Mouse (Mus musculus) adrenal gland, postnatal 14 days (tissue): ENCODE results near the gene Uck2. TPM values are rescaled to one million over a fixed set of nuclear protein-coding genes. Genes with fewer than 3 reads are reported as not detected.
A peak's percentile ranks its signal among the peaks of the same experiment; 100 is the strongest.

ENCODE experiments used
- DNase-seq: peaks from one replicate; pipeline ENCODE4 v3.0.0; 2021; ENCODE audit warnings: mixed read lengths
- total RNA-seq: library from RNA; stranded (reverse); gene quantifications from 2 replicates; pipeline ENCODE4 v1.2.3, GENCODE M21; 2021

Gene Uck2
- total RNA-seq, 1 experiment from 2014 or later, result 65.8 TPM

DNA sequence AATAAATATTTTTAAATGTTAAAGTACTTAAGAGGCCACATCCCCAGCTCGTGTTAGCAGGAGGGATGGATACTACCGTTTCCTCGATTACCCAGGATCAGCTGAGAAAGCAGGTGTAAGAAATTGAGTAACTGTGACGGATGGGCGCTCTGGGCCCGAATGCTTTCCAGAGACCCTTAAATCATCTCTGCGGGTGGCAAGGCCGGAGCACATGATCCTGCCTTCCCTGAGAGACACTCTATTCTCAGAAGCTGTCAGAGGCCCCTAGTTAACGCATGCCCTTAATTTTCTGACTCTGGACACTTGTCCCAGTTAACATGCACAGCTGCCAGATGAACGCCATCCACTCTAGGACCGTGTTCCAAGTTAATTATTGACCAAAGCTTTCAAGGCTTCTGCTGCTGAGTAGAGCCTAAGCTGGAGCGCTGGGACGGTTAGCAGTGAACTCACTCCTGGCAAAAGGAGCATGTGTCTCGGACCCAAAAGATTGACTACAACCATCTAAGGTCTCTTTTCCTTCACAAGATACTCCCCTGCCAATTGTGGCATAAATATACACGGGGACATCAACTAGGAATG lies 28.3 kb downstream of the Uck2 start:
- no peak for DNase-seq

GRCm38 (mm10) chr1:167253579-167253978 lies 31.5 kb downstream of the Uck2 start:
- no peak for DNase-seq

GRCm38 (mm10) chr1:167249881-167250280 lies 35.2 kb downstream of the Uck2 start:
- DNase-seq, result no peak

- no peak for DNase-seq
Measured at GRCm38 (mm10) chr1:167249252-167249651, 35.9 kb downstream of the Uck2 start.

DNA sequence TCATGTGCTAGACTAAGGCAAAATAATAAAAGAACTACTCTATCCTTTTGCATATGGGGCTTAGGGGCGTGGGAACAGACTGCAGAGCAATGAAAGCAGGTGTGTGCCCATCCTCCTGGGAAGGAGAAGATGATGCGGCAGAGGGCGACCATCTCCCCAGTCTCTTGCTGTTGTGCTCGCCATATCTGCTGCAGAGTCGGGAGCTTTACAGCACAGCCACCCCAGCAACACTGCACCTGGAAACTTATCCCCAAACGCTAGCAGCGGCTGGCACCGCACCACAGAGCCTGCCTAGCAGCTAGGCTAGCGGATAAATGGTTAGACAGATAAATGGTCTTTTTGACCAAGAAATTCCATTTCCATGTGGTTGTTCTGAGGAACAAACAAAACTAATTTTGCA lies 37.2 kb downstream of the Uck2 start:
- no peak for DNase-seq

- peak; percentile 90 for DNase-seq
Measured at GRCm38 (mm10) chr1:167246976-167247375, 38.1 kb downstream of the Uck2 start.

DNA sequence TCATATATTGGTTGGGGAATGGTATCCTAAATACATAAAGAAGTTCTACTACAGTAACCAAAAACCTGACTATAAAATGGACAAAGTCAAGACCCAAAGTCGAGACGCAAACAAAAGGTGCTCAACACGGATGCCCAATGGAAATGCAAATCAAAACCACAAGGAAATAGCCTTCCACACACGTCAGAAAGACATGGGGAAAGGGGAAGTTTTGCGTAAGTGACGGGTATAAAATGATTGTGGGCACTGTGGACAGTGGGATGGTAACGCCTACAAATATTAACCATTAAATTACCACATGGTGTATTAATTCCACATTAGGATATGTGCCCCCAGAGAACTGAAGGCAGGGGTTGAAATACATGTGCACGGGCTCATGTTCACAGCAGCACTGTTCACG lies 38.8 kb downstream of the Uck2 start:
- DNase-seq, result no peak

GRCm38 (mm10) chr1:167245180-167245641 lies 39.9 kb downstream of the Uck2 start:
- DNase-seq, result peak; percentile 41

DNA sequence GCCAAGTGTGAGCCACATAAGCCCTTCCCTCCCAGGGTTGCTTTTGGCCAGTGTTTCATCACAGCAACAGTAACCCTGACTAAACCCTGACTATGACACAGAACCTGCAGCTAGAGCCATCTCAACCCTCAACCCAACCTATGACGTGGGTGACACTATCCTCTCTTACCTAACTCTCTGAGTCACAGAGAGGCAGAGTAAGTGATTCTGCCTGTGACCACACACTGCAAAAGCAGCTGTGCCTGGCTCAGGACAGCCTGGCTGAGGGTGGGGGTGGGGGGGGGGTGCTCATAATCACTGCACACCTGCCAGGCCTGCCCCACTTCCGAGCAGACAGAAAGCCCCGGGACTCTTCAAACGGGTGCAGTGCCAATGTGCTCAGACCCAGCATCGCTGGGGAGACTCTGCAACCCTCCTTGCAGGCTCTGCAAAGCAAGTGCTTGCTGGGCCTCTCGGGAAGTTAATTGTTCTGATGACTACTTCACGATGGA lies 42.9 kb downstream of the Uck2 start:
- peak; percentile 65 for DNase-seq

DNA sequence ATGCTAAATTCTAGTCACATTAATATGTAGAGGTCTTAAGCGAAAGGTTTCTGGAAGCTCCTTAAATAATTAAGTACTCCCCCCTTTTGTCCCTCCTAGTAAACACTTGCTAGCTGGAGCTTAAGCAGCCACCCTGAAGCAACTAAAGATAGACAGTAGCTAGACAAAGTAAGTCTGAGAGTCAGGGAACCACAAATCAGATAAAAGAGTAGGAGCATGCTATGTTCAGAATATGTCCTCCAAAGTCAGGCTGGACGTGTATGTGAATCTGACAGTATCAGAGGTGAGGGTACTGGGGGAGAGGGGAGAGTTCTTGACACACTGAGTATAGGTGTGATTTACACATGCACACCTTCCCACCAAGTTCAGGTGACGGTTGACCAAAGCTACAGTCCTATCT lies 43.6 kb downstream of the Uck2 start:
- no peak for DNase-seq

DNA sequence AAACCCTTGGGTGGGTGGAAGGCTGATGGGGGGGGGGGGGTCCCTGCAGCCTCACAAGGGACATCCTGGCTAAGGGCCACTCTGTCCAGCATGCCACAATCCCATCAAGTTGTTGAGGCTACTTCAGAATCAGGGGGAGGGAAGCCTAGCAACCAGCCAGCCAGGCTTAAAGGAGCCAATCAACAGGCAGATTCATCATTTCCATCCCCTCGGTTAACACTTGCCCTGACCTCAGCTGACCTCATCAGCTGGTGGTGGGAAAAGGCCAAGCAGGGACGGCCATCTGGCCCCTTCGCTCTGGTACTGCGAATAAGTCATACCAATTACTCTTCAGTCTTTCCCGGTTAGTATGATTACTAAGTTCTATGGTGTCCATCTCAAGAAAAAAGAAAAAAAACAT lies 44.8 kb downstream of the Uck2 start:
- DNase-seq, result no peak

GRCm38 (mm10) chr1:167239916-167240315 lies 45.2 kb downstream of the Uck2 start:
- no peak for DNase-seq

DNA sequence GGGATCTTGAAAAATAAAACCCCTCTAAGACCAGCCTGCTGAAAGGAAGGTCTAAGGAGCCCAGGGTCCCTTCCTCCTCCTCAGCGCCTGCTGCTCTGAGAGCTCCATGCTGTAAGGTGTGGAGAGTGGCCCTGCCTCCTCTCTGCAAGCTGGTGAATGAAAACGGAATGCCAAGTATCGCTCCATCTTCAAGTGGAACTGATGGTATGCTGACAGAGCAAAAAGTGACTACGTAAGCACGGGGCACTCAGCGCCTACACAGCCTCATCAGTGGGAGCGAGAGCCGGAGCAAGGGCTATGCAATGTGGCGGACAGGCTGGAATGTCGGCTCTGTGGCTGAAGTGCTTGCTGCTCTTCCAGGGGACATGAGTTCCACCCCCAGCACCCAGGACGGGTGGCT lies 47.3 kb downstream of the Uck2 start:
- no peak for DNase-seq

- DNase-seq, result no peak
Measured at GRCm38 (mm10) chr1:167236790-167237189, 48.3 kb downstream of the Uck2 start.

DNA sequence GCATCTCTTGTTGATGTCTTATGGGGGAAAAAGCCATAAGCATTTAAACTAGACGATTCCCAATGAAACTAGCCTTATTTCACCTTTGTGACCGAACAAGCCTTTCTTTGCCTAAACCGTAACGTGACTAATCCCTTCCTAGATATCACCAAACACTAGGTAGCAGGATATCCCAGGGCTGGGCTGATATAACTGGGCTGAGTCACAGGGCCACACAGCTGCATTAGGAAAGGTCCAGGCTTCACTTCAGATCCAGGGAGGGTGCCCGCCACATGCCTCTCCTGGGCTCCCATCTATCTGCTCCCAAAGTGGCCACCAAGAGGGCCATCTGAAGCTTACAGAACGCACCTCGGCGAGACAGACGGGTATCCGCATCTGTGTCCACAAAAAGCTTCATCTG lies 50.8 kb downstream of the Uck2 start:
- no peak for DNase-seq

GRCm38 (mm10) chr1:167232918-167233317 lies 52.2 kb downstream of the Uck2 start:
- peak; percentile 66 for DNase-seq

DNA sequence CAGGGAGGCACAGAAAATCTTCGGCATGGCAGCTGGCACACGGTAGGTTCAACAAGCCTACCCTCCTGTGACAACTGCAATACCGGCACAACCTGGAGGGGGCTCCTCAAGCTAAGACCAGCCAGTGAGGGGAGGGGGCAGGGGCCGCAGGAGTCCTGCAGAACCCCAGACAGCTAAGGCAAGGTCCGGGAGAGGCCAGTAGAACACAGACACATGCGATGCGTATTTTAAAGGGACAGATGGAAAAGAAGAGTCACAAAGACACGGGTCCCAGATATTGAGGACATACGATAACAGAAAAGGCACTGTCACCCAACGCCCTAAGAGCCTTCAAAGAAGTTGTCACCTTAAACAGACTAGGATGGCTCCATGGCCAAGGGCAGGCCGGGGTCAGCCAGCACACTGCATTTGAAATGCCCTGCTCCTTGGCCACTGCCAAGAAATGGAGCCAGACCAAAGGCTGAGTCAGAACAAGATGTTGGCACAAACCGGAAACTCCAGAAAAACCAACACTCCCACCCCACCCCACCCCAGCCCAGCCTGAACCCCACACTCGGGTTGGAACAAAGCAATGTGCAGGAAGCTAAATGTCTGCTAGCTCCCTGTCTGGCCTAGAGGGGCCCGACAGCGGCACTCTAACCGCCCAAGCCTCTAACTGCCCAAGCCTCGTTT lies 53.4 kb downstream of the Uck2 start:
- DNase-seq, result peak; percentile 73

GRCm38 (mm10) chr1:167230930-167231611 lies 54.0 kb downstream of the Uck2 start:
- peak; percentile 72 for DNase-seq

DNA sequence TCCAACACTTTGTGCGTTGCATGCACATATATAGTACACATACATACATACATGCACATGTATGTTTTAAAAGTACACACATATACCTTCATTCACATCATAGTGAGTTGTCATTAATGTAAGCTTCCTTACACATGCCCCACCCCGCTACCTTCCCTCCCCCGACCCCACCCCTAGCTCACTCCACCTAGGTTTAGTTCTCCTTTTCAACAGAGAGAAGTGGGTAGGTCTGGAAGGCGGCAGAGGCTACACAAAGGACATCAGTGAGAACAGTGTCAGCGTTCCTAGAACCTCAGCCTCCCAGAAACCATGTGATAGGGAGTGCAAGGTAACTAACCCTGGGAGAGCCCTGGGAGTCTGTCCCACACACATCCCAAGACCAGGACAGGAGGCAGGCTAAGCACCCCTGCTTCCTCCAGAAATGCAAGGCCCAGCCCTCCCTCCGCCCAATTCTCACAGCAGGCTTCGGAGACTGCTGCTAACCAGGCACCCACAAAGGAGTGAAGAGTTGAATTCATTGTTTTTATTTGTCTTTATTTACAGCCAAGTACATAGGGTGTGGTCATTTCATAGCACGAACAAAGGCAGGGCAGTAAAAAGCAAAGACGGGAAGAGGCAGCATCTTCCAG lies 62.6 kb downstream of the Uck2 start:
- DNase-seq, result no peak

- DNase-seq, result peak; percentile 90
Measured at GRCm38 (mm10) chr1:167220303-167221174, 64.6 kb downstream of the Uck2 start.

DNA sequence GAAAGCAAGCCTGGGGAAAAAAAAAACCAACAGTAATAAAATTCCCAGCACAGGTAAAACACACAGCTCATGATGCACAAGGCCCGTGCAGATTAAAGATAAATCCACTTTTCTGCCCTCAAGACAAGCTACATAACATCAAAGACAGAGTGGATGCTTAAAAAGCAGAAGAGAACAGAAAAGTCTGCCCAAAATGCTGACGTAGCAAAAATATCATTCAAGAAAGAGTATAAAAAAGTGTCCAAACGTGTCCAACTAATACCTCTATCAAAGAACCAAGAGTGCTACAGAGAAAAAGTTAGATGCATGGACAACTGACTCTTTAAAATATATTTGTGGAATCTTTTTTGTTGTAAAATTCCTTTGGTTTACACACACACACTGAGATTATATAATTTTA lies 69.7 kb downstream of the Uck2 start:
- no peak for DNase-seq

DNA sequence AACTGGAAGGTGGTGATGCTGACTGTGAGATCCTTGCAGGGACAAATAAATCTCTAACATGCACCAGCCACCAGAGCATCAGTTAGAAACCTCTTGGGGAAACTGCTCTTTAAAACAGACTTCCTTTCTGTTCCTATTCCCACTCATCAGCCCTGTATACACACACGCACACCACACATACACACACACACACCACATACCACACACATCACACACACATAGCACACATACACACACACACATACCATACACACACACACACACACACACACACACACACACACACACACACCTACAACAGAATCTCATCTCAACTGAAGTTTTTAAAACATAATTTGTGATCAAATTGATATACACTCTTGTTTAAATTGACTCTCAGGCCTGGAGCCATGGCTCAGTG lies 72.4 kb downstream of the Uck2 start:
- DNase-seq, result no peak
